30 mouse cellular contexts compared by ENCODE assay signal in genomic region chr12:117569671-117570070, GRCm38 (mm10). TPM values are rescaled to one million over a fixed set of nuclear protein-coding genes. Genes with fewer than 3 reads are reported as not detected.
A peak's percentile ranks its signal among the peaks of the same experiment; 100 is the strongest.
DNase-seq lines count a peak whose midpoint lies in the region; ATAC-seq and TF ChIP-seq lines count a peak whose summit lies in the region.
"Had no signal": no experiment of that assay in that cellular context is flagged by ENCODE, and none has a peak within 500 bp of the region (broad histone marks: within the 10 kb centered on the region; RNA-seq: fewer than 3 reads in every experiment).

No protein-coding gene starts in this region.

- H3K27me3 ChIP-seq in heart, adult 2 months (ENCODE audit: control insufficient read depth, insufficient read depth, low read length): no peaks in the 10 kb centered on the region; the same call in 1 of the 2 replicates
- H3K27me3 ChIP-seq in heart, embryonic 12.5 days (replicated peaks): no peaks in the 10 kb centered on the region
- no peaks in the 10 kb centered on the region for H3K27me3 ChIP-seq in stomach, postnatal 0 days (ENCODE audit: control insufficient read depth, insufficient read depth, low read length)
- H3K27me3 ChIP-seq: embryonic facial prominence, embryonic 13.5 days; forebrain, embryonic 12.5 days; forebrain, embryonic 15.5 days; heart, embryonic 15.5 days; hindbrain, embryonic 13.5 days had no signal

- H3K79me2 ChIP-seq in heart, adult 2 months (replicated peaks; ENCODE audit: control insufficient read depth, insufficient read depth, low read length): no peaks in the 10 kb centered on the region

- ATAC-seq in heart, embryonic 12.5 days (ENCODE audit: insufficient number of reproducible peaks, low FRiP score): no peak
- ATAC-seq in stomach, postnatal 0 days (ENCODE audit: low FRiP score, low TSS enrichment): no peak
- ATAC-seq: CD4-positive, CD25-positive, alpha-beta regulatory T cell, adult 4 months; forebrain, embryonic 15.5 days; hindbrain, embryonic 16.5 days had no signal

- H3K36me3 ChIP-seq in heart, adult 2 months (ENCODE audit: control insufficient read depth, insufficient read depth, low read length): no peaks in the 10 kb centered on the region; the same call in 1 of the 2 replicates
- H3K36me3 ChIP-seq in heart, embryonic 12.5 days: no peaks in the 10 kb centered on the region
- no peaks in the 10 kb centered on the region for H3K36me3 ChIP-seq in stomach, postnatal 0 days (ENCODE audit: control insufficient read depth, insufficient read depth, low read length)
- H3K36me3 ChIP-seq: embryonic facial prominence, embryonic 10.5 days; embryonic facial prominence, embryonic 13.5 days; forebrain, embryonic 12.5 days; forebrain, embryonic 15.5 days; heart, embryonic 10.5 days; heart, embryonic 15.5 days; hindbrain, embryonic 10.5 days; hindbrain, embryonic 13.5 days had no signal

- H3K4me3 ChIP-seq in heart, adult 2 months: no peak overlapping the region
- H3K4me3 ChIP-seq in heart, embryonic 12.5 days: no peak overlapping the region
- no peak overlapping the region for H3K4me3 ChIP-seq in layer of hippocampus, adult 2 months
- no peak overlapping the region for H3K4me3 ChIP-seq in stomach, postnatal 0 days (ENCODE audit: low read depth, low read length)
- H3K4me3 ChIP-seq: embryonic facial prominence, embryonic 10.5 days; embryonic facial prominence, embryonic 13.5 days; erythroblast, embryonic 14.5 days; forebrain, embryonic 12.5 days; forebrain, embryonic 15.5 days; gastrocnemius, adult 2 months; heart, embryonic 10.5 days; heart, embryonic 15.5 days; hindbrain, embryonic 10.5 days; hindbrain, embryonic 13.5 days had no signal

- TF ChIP-seq CTCF in heart, adult 2 months (IDR thresholded peaks at IDR 0.05): peak; percentile 33; the same call in 1 of the 2 replicates
- TF ChIP-seq CTCF in layer of hippocampus, adult 2 months (conservative IDR thresholded peaks at IDR 0.05): no peak
- TF ChIP-seq CTCF in stomach, postnatal 0 days (IDR thresholded peaks at IDR 0.05; ENCODE audit: low read depth): peak; percentile 31; the same call in 1 of the 2 replicates

- WGBS in heart, adult 2 months: 63% methylated on average over 2 of the region's 2 CpGs
- WGBS in heart, embryonic 12.5 days: 68% methylated on average over 2 of the region's 2 CpGs
- WGBS in stomach, postnatal 0 days: 46% methylated on average over 2 of the region's 2 CpGs

- intact Hi-C loops in heart, adult 2 months (cut with DNase I): no loop called here

- H3K27ac ChIP-seq in heart, adult 2 months: no peak overlapping the region
- no peak overlapping the region for H3K27ac ChIP-seq in heart, embryonic 12.5 days (ENCODE audit: poor library complexity, severe bottlenecking)
- H3K27ac ChIP-seq in layer of hippocampus, adult 2 months: peak overlapping the region; percentile 24; the same call in 1 of the 2 replicates
- no peak overlapping the region for H3K27ac ChIP-seq in stomach, postnatal 0 days (replicated peaks)
- H3K27ac ChIP-seq: embryonic facial prominence, embryonic 10.5 days; embryonic facial prominence, embryonic 13.5 days; forebrain, embryonic 12.5 days; forebrain, embryonic 15.5 days; gastrocnemius, adult 2 months; heart, embryonic 10.5 days; heart, embryonic 15.5 days; hindbrain, embryonic 10.5 days; hindbrain, embryonic 13.5 days had no signal

- H3K9me3 ChIP-seq in heart, embryonic 12.5 days (replicated peaks): no peaks in the 10 kb centered on the region
- H3K9me3 ChIP-seq in stomach, postnatal 0 days (ENCODE audit: control insufficient read depth, low read length): no peaks in the 10 kb centered on the region
- H3K9me3 ChIP-seq: embryonic facial prominence, embryonic 10.5 days; embryonic facial prominence, embryonic 13.5 days; forebrain, embryonic 12.5 days; forebrain, embryonic 15.5 days; heart, embryonic 10.5 days; heart, embryonic 15.5 days; hindbrain, embryonic 10.5 days; hindbrain, embryonic 13.5 days had no signal

- TF ChIP-seq EP300 in heart, adult 2 months (IDR thresholded peaks at IDR 0.05; ENCODE audit: insufficient read depth, low read depth, low read length): no peak
- TF ChIP-seq EP300 in stomach, postnatal 0 days (optimal IDR thresholded peaks at IDR 0.05): no peak

- no peaks in the 10 kb centered on the region for H3K4me1 ChIP-seq in heart, adult 2 months (ENCODE audit: control insufficient read depth, insufficient read depth, low read length)
- no peaks in the 10 kb centered on the region for H3K4me1 ChIP-seq in heart, embryonic 12.5 days (replicated peaks)
- no peaks in the 10 kb centered on the region for H3K4me1 ChIP-seq in stomach, postnatal 0 days (replicated peaks; ENCODE audit: control insufficient read depth, insufficient read depth)
- H3K4me1 ChIP-seq: embryonic facial prominence, embryonic 10.5 days; forebrain, embryonic 12.5 days; forebrain, embryonic 15.5 days; heart, embryonic 15.5 days; hindbrain, embryonic 10.5 days; hindbrain, embryonic 13.5 days had no signal

- no peak overlapping the region for H3K4me2 ChIP-seq in heart, embryonic 12.5 days
- H3K4me2 ChIP-seq in stomach, postnatal 0 days (replicated peaks; ENCODE audit: low read depth): no peak overlapping the region
- H3K4me2 ChIP-seq: embryonic facial prominence, embryonic 13.5 days; forebrain, embryonic 12.5 days; forebrain, embryonic 15.5 days; heart, embryonic 15.5 days; hindbrain, embryonic 13.5 days had no signal

- no peak for DNase-seq in heart, adult 2 months
- DNase-seq in layer of hippocampus, adult 2 months (ENCODE audit: low spot score in 2 of 2): peak in 1 of 2 experiments; percentile 26
- no peak for DNase-seq in layer of hippocampus, adult 8-10 months (ENCODE audit: low spot score in 2 of 2)
- DNase-seq in stomach, postnatal 0 days (ENCODE audit: low spot score): no peak
- no peak for DNase-seq in testis, postnatal 14 days (ENCODE audit: low spot score)
- DNase-seq: adrenal gland, adult 2 months; adrenal gland, postnatal 14 days; cerebellum, adult 11-12 months; cerebellum, adult 8-10 months; cerebellum, postnatal 10 days; cerebellum, postnatal 36 days; embryo, embryonic 11 days; gastrocnemius, adult 2 months; gastrocnemius, postnatal 14 days; heart, adult 18-20 months; heart, postnatal 10 days; heart, postnatal 36 days had no signal

- H3K9ac ChIP-seq in heart, adult 2 months (ENCODE audit: low read depth, low read length): no peak overlapping the region
- no peak overlapping the region for H3K9ac ChIP-seq in heart, embryonic 12.5 days
- no peak overlapping the region for H3K9ac ChIP-seq in stomach, postnatal 0 days (ENCODE audit: low read length)
- H3K9ac ChIP-seq: embryonic facial prominence, embryonic 13.5 days; forebrain, embryonic 12.5 days; forebrain, embryonic 15.5 days; heart, embryonic 15.5 days; hindbrain, embryonic 13.5 days had no signal

- TF ChIP-seq POLR2A in heart, adult 2 months (IDR thresholded peaks at IDR 0.05; ENCODE audit: insufficient read depth, low read depth, low read length): no peak

RNA-seq across cellular contexts. Expression of gene Rapgef5, which starts 53.4 kb away (rescaled TPM):
- 10 to 100 TPM; 29.9 to 33.0 TPM for total RNA-seq in heart, adult 2 months (2021)
- polyA plus RNA-seq in heart, adult 2 months (2012; rRNA removed): 11.4 and 21.2 TPM in 2 replicates
- 22.6 and 22.7 TPM in 2 replicates for polyA plus RNA-seq in heart, embryonic 12.5 days (2016; fragmentation: Nextera tagmentation; extraction: Ambion mirVana)
- 100 to 1,000 TPM; 202 to 211 TPM for total RNA-seq in layer of hippocampus, adult 2 months (2021)
- 100 to 1,000 TPM; 193 to 200 (median 198) TPM for total RNA-seq in layer of hippocampus, adult 8-10 months (2022)
- polyA plus RNA-seq in stomach, postnatal 0 days (2015; fragmentation: Nextera tagmentation; extraction: Ambion mirVana): 4.3 and 5.6 TPM in 2 replicates
- total RNA-seq: MEL had no signal

Comparison
In these comparisons a context has a peak if more than half of its experiments do, and no peak if none do; other contexts are left out.
1. RNA of gene Rapgef5, which starts 53.4 kb away (total RNA-seq): 202 to 211 TPM in layer of hippocampus, adult 2 months and 193 to 200 TPM in layer of hippocampus, adult 8-10 months; 29.9 to 33.0 TPM in heart, adult 2 months; every median in the first group is over 4 times any median in the second.